10 mouse cellular contexts compared by ENCODE assay signal in the genomic region with DNA sequence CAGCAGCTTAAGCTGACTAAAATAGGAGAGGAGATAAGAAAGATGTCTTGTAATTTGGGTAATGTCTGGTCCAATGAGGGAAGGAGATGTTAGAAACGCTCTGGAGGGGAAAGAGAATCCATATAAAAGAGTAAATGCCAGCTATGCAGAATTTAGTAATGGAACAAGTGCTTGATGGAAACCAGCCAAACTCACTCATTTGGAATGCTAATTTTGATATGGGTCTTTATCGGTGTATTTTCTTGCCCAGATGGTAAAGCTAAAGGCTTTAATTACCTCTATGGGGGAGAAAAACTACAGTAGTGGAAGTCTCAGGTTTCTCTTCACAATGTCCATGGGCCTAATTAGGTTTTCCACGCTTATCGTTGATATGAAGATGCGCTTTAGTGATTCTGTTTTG.
"Had no signal": no experiment of that assay in that cellular context is flagged by ENCODE, and none has a peak within 500 bp of the region (broad histone marks: within the 10 kb centered on the region; RNA-seq: fewer than 3 reads in every experiment).

No protein-coding gene starts in this region.

- H3K9ac ChIP-seq: liver, embryonic 13.5 days; liver, postnatal 0 days had no signal

- H3K4me2 ChIP-seq: liver, embryonic 13.5 days had no signal

- ATAC-seq: liver, postnatal 0 days; midbrain, embryonic 16.5 days had no signal

- H3K27me3 ChIP-seq: liver, embryonic 13.5 days had no signal

- H3K36me3 ChIP-seq: liver, embryonic 13.5 days had no signal

- H3K9me3 ChIP-seq: liver, embryonic 13.5 days had no signal

- H3K4me1 ChIP-seq: liver, embryonic 13.5 days had no signal

- DNase-seq: kidney, adult 18-20 months; kidney, postnatal 10 days; left cerebral cortex, postnatal 4 days; liver; liver, embryonic 13.5 days; liver, postnatal 0 days; lung, postnatal 36 days; thymus, adult 18-20 months; thymus, postnatal 14 days had no signal

- H3K27ac ChIP-seq: liver, embryonic 13.5 days had no signal

- H3K4me3 ChIP-seq: liver, embryonic 13.5 days had no signal
